Mouse (Mus musculus) olfactory bulb, adult 2 months (tissue): ENCODE data around the gene Spx.

Experiments
- CTCF ChIP-seq: fragments of 200-500 bp; IDR thresholded peaks from 2 replicates; pipeline ENCODE4 v1.5.1; 2012; ENCODE audit warnings: low read depth, mild to moderate bottlenecking, low read length, moderate library complexity; ENCODE audit not compliant: insufficient read depth
- POLR2A ChIP-seq: fragments of 200-500 bp; IDR thresholded peaks from 2 replicates; pipeline ENCODE4 v1.6.1; 2012; ENCODE audit warnings: mild to moderate bottlenecking, low read depth, low read length, moderate library complexity; ENCODE audit not compliant: insufficient read depth

- TF ChIP-seq POLR2A (no peak), CTCF (no peak)
Measured at GRCm38 (mm10) chr6:142365742-142366472, 47.3 kb upstream of the Spx start.
